Mouse (Mus musculus) lung, adult 2 months (tissue): Measurements from ENCODE around the gene Mgat4a. TPM values are rescaled to one million over a fixed set of nuclear protein-coding genes. Genes with fewer than 3 reads are reported as not detected.
"Not testable (repeated sequence)": the region's sequence is repeated elsewhere in the genome, so short reads cannot be mapped to it uniquely, and the experiment has no call there.

Source experiments
- DNase-seq: peaks from one replicate; pipeline ENCODE4 v3.0.0; 2022
- H3K4me1 ChIP-seq: fragments of 200-500 bp; 2 replicates; pipeline ENCODE4 v1.6.1; 2011; ENCODE audit warnings: low read length; ENCODE audit not compliant: control insufficient read depth, insufficient read depth
- H3K4me3 ChIP-seq: fragments of 200-500 bp; replicated peaks from 2 replicates; pipeline ENCODE3; 2011; ENCODE audit warnings: low read depth, mild to moderate bottlenecking, control low read depth, low read length; ENCODE audit errors: extremely low read depth
- CTCF ChIP-seq: fragments of 200-500 bp; IDR thresholded peaks from 2 replicates; pipeline ENCODE4 v1.5.1; 2011; ENCODE audit warnings: mild to moderate bottlenecking, low read length, control low read depth; ENCODE audit not compliant: insufficient read depth
- POLR2A ChIP-seq: fragments of 200-500 bp; IDR thresholded peaks from 2 replicates; pipeline ENCODE4 v1.6.1; 2011; ENCODE audit warnings: low read depth, mild to moderate bottlenecking, control low read depth, low read length, borderline replicate concordance; ENCODE audit errors: extremely low read depth
- WGBS: fragments of 180-500 bp; shearing (Covaris S2); methylation state at CpG from one replicate; pipeline ENCODE4 v1.1.7; 2018; 5-methylcytosine and 5-hydroxymethylcytosine counted together
- polyA plus RNA-seq: library from polyadenylated mRNA; depleted of rRNA; stranded (reverse); fragments of >200 nt; gene quantifications from 2 replicates; pipeline ENCODE4 v1.2.3, GENCODE M21; 2012

Gene Mgat4a
- polyA plus RNA-seq, 1 experiment, result 4.2 TPM

- no peak for DNase-seq
- WGBS, result 37% methylated on average over 5 of the region's 5 CpGs
- no peak for TF ChIP-seq CTCF
- TF ChIP-seq POLR2A, result no peak
- Histone ChIP-seq H3K4me1 (no peaks in the 10 kb centered on the region), H3K4me3 (no peak overlapping the region)
Observed at GRCm38 (mm10) chr1:37534532-37535108, 6.2 kb downstream of the Mgat4a start.

- 91% methylated on average over 7 of the region's 7 CpGs for WGBS
- TF ChIP-seq CTCF (no peak), POLR2A (no peak)
- no peak overlapping the region for H3K4me3 ChIP-seq
- H3K4me1 ChIP-seq, result no peaks in the 10 kb centered on the region
- DNase-seq, result no peak
Observed at GRCm38 (mm10) chr1:37533181-37533580, 7.6 kb downstream of the Mgat4a start.

GRCm38 (mm10) chr1:37532533-37532840 is 8.3 kb downstream of the Mgat4a start:
- no peak for DNase-seq
- TF ChIP-seq POLR2A (no peak), CTCF (no peak)
- 83% methylated on average over 6 of the region's 6 CpGs for WGBS
- Histone ChIP-seq H3K4me1 (no peaks in the 10 kb centered on the region), H3K4me3 (no peak overlapping the region)

GRCm38 (mm10) chr1:37531654-37532532 is 8.9 kb downstream of the Mgat4a start:
- Histone ChIP-seq H3K4me3 (no peak overlapping the region), H3K4me1 (no peaks in the 10 kb centered on the region)
- 92% methylated on average over 12 of the region's 12 CpGs for WGBS
- DNase-seq, result no peak
- no peak for TF ChIP-seq POLR2A
- no peak for TF ChIP-seq CTCF

- no peaks in the 10 kb centered on the region for H3K4me1 ChIP-seq
- no peak for DNase-seq
- 58% methylated on average over 8 of the region's 8 CpGs for WGBS
- TF ChIP-seq CTCF (no peak), POLR2A (no peak)
- no peak overlapping the region for H3K4me3 ChIP-seq
Observed at GRCm38 (mm10) chr1:37530061-37530460, 10.8 kb downstream of the Mgat4a start.

GRCm38 (mm10) chr1:37526257-37526656 is 14.6 kb downstream of the Mgat4a start:
- no peak overlapping the region for H3K4me3 ChIP-seq
- TF ChIP-seq POLR2A (no peak), CTCF (no peak)
- H3K4me1 ChIP-seq, result no peaks in the 10 kb centered on the region
- DNase-seq, result no peak

- DNase-seq, result no peak
- Histone ChIP-seq H3K4me1 (no peaks in the 10 kb centered on the region), H3K4me3 (no peak overlapping the region)
- WGBS, result 72% methylated on average over 4 of the region's 4 CpGs
- no peak for TF ChIP-seq CTCF
- no peak for TF ChIP-seq POLR2A
Observed at GRCm38 (mm10) chr1:37524669-37525068, 16.1 kb downstream of the Mgat4a start.

- not testable (repeated sequence) for DNase-seq, H3K4me3 ChIP-seq, H3K4me1 ChIP-seq
- 74% methylated on average over 4 of the region's 4 CpGs for WGBS
Observed at GRCm38 (mm10) chr1:37524122-37524521, 16.7 kb downstream of the Mgat4a start.

GRCm38 (mm10) chr1:37523548-37523947 is 17.3 kb downstream of the Mgat4a start:
- DNase-seq, result not testable (repeated sequence)
- 72% methylated on average over 3 of the region's 3 CpGs for WGBS

GRCm38 (mm10) chr1:37522101-37522500 is 18.7 kb downstream of the Mgat4a start:
- TF ChIP-seq POLR2A (no peak), CTCF (no peak)
- H3K4me3 ChIP-seq, result no peak overlapping the region
- H3K4me1 ChIP-seq, result peaks cover 4% of the 10 kb centered on the region; the same call in 1 of the 2 replicates
- 79% methylated on average over 5 of the region's 5 CpGs for WGBS
- DNase-seq, result no peak

More at GRCm38 (mm10) chr1:37523548-37523947, 17.3 kb downstream of the Mgat4a start:
- H3K4me3 ChIP-seq, H3K4me1 ChIP-seq: not testable (repeated sequence)
